Mouse (Mus musculus) MEL (cell line): ENCODE results near the gene Gba2. TPM values are rescaled to one million over a fixed set of nuclear protein-coding genes. Genes with fewer than 3 reads are reported as not detected.
A peak's percentile ranks its signal among the peaks of the same experiment; 100 is the strongest.

Experiments
- DNase-seq: peaks from one replicate; pipeline ENCODE4 v3.0.0; 2011; ENCODE audit warnings: low read depth, low spot score
- H3K27ac ChIP-seq: 2 replicates; pipeline ENCODE4 v1.5.1; 2012; ENCODE audit warnings: low read depth, mild to moderate bottlenecking, control low read depth, low read length, moderate library complexity; ENCODE audit not compliant: control insufficient read depth
- H3K27me3 ChIP-seq, 2 experiments: fragments of 150-350 bp in 1 of 2; sonication (generic) in 1 of 2; 2 replicates each; pipeline ENCODE4 v1.6.1; 2012; ENCODE audit warnings: low read length in 2 of 2, mild to moderate bottlenecking in 2 of 2, improper control_type of control experiment in 1 of 2, moderate library complexity in 1 of 2; ENCODE audit not compliant: insufficient read depth in 2 of 2, control insufficient read depth in 1 of 2
- H3K36me3 ChIP-seq, 2 experiments: 2 replicates each; pipeline ENCODE4 v1.6.1; 2012 to 2014; ENCODE audit warnings: low read length in 2 of 2, improper control_type of control experiment in 1 of 2, inconsistent platforms in 1 of 2, mild to moderate bottlenecking in 1 of 2; ENCODE audit not compliant: insufficient read depth in 2 of 2, control insufficient read depth in 1 of 2
- H3K4me1 ChIP-seq, 2 experiments: fragments of 150-350 bp in 1 of 2; sonication (generic) in 1 of 2; 2 replicates each; pipeline ENCODE4 v1.6.1; 2012; ENCODE audit warnings: low read length in 2 of 2, improper control_type of control experiment in 1 of 2, mild to moderate bottlenecking in 1 of 2; ENCODE audit not compliant: insufficient read depth in 2 of 2, control insufficient read depth in 1 of 2
- H3K4me3 ChIP-seq, 2 experiments: fragments of 150-350 bp in 1 of 2; sonication (generic) in 1 of 2; 2 replicates each; pipeline ENCODE4 v1.5.1; 2012; ENCODE audit warnings: low read depth in 2 of 2, low read length in 2 of 2, mild to moderate bottlenecking in 2 of 2, moderate library complexity in 2 of 2, control low read depth in 1 of 2, improper control_type of control experiment in 1 of 2; ENCODE audit not compliant: control insufficient read depth in 1 of 2, insufficient read depth in 1 of 2
- H3K79me2 ChIP-seq: 2 replicates; pipeline ENCODE4 v1.6.1; 2012; ENCODE audit warnings: mild to moderate bottlenecking, low read length, moderate library complexity; ENCODE audit not compliant: control insufficient read depth, poor library complexity, insufficient read depth
- H3K9ac ChIP-seq: 2 replicates; pipeline ENCODE4 v1.6.1; 2012; ENCODE audit warnings: low read depth, mild to moderate bottlenecking, control low read depth, low read length, moderate library complexity; ENCODE audit not compliant: control insufficient read depth, poor library complexity, severe bottlenecking
- H3K9me3 ChIP-seq: fragments of 150-350 bp; sonication (generic); replicated peaks from 2 replicates; pipeline ENCODE4 v1.6.1; 2012; ENCODE audit warnings: mild to moderate bottlenecking, low read length, improper control_type of control experiment, moderate library complexity; ENCODE audit not compliant: insufficient read depth
- BHLHE40 ChIP-seq: IDR thresholded peaks from 2 replicates; pipeline ENCODE4 v1.6.1; 2012; ENCODE audit warnings: low read depth, mild to moderate bottlenecking, inconsistent platforms, low read length, improper control_type of control experiment, borderline replicate concordance
- CHD2 ChIP-seq: IDR thresholded peaks from 2 replicates; pipeline ENCODE4 v1.6.1; 2011; ENCODE audit warnings: low read length, improper control_type of control experiment
- ELF1 ChIP-seq: IDR thresholded peaks from 2 replicates; pipeline ENCODE4 v1.6.1; 2014; ENCODE audit warnings: low read depth, mild to moderate bottlenecking, inconsistent platforms, low read length, improper control_type of control experiment, moderate library complexity
- EP300 ChIP-seq, 2 experiments: IDR thresholded peaks; 2 replicates each; pipeline ENCODE4 v1.6.1; 2011; ENCODE audit warnings: improper control_type of control experiment in 2 of 2, low read length in 2 of 2, low read depth in 1 of 2, mild to moderate bottlenecking in 1 of 2
- ETS1 ChIP-seq: IDR thresholded peaks from 2 replicates; pipeline ENCODE4 v1.6.1; 2012; ENCODE audit warnings: low read depth, mild to moderate bottlenecking, inconsistent platforms, low read length, improper control_type of control experiment, moderate library complexity
- GABPA ChIP-seq: IDR thresholded peaks from 2 replicates; pipeline ENCODE4 v1.6.1; 2012; ENCODE audit warnings: low read depth, mild to moderate bottlenecking, inconsistent platforms, low read length, improper control_type of control experiment, moderate library complexity
- GATA1 ChIP-seq: IDR thresholded peaks from 2 replicates; pipeline ENCODE4 v1.6.1; 2011; ENCODE audit warnings: low read depth, low read length, improper control_type of control experiment
- HCFC1 ChIP-seq: IDR thresholded peaks from 2 replicates; pipeline ENCODE4 v1.6.1; 2012; ENCODE audit warnings: low read depth, mild to moderate bottlenecking, inconsistent platforms, low read length, improper control_type of control experiment, moderate library complexity
- MAFK ChIP-seq: IDR thresholded peaks from 2 replicates; pipeline ENCODE4 v1.6.1; 2011; ENCODE audit warnings: low read depth, mild to moderate bottlenecking, low read length, improper control_type of control experiment, borderline replicate concordance
- MEF2A ChIP-seq: IDR thresholded peaks from 2 replicates; pipeline ENCODE4 v1.6.1; 2014; ENCODE audit warnings: low read depth, mild to moderate bottlenecking, inconsistent platforms, low read length, improper control_type of control experiment; ENCODE audit not compliant: poor library complexity, insufficient replicate concordance, severe bottlenecking; ENCODE audit errors: extremely low read depth
- NELFE ChIP-seq: IDR thresholded peaks from 2 replicates; pipeline ENCODE4 v1.6.1; 2011; ENCODE audit warnings: low read depth, low read length, improper control_type of control experiment
- POLR2A ChIP-seq, 2 experiments: IDR thresholded peaks; 2 replicates each; pipeline ENCODE4 v1.6.1; 2011 to 2012; ENCODE audit warnings: low read length in 2 of 2, mild to moderate bottlenecking in 2 of 2, control low read depth in 1 of 2, improper control_type of control experiment in 1 of 2, low read depth in 1 of 2, moderate library complexity in 1 of 2; ENCODE audit not compliant: control insufficient read depth in 1 of 2, insufficient read depth in 1 of 2, poor library complexity in 1 of 2
- RCOR1 ChIP-seq: IDR thresholded peaks from 2 replicates; pipeline ENCODE4 v1.6.1; 2012; ENCODE audit warnings: low read depth, mild to moderate bottlenecking, inconsistent platforms, low read length, improper control_type of control experiment
- SIN3A ChIP-seq: IDR thresholded peaks from 2 replicates; pipeline ENCODE4 v1.6.1; 2012; ENCODE audit warnings: low read length, improper control_type of control experiment, inconsistent platforms
- TAL1 ChIP-seq: IDR thresholded peaks from 2 replicates; pipeline ENCODE4 v1.6.1; 2012; ENCODE audit warnings: mild to moderate bottlenecking, inconsistent platforms, low read length, moderate library complexity, mixed read lengths
- TCF12 ChIP-seq: IDR thresholded peaks from 2 replicates; pipeline ENCODE4 v1.6.1; 2014; ENCODE audit warnings: low read depth, mild to moderate bottlenecking, inconsistent platforms, low read length, improper control_type of control experiment, moderate library complexity
- UBTF ChIP-seq: IDR thresholded peaks from 2 replicates; pipeline ENCODE4 v1.6.1; 2012; ENCODE audit warnings: low read depth, mild to moderate bottlenecking, inconsistent platforms, low read length, improper control_type of control experiment, moderate library complexity, borderline replicate concordance; ENCODE audit not compliant: insufficient read depth
- USF2 ChIP-seq, 2 experiments: IDR thresholded peaks; 2 replicates each; pipeline ENCODE4 v1.6.1; 2011 to 2012; ENCODE audit warnings: improper control_type of control experiment in 2 of 2, low read length in 2 of 2, borderline replicate concordance in 1 of 2, inconsistent platforms in 1 of 2, low read depth in 1 of 2, mild to moderate bottlenecking in 1 of 2; ENCODE audit not compliant: insufficient read depth in 1 of 2
- ZKSCAN1 ChIP-seq: IDR thresholded peaks from 2 replicates; pipeline ENCODE4 v1.6.1; 2012; ENCODE audit warnings: low read depth, mild to moderate bottlenecking, inconsistent platforms, low read length, improper control_type of control experiment, moderate library complexity
- polyA plus RNA-seq, 2 experiments: library from polyadenylated mRNA; stranded (reverse) in 1 of 2; unstranded in 1 of 2; fragments of >175 nt in 1 of 2; fragments of >200 nt in 1 of 2; gene quantifications; 2 replicates each; pipeline versions ENCODE4 v1.2.1 to v1.2.4; 2012; ENCODE audit warnings: low replicate concordance in 2 of 2, low read depth in 1 of 2; ENCODE audit not compliant: insufficient read length in 2 of 2, insufficient read depth in 1 of 2, missing spikeins in 1 of 2
- total RNA-seq: library from RNA; depleted of rRNA; stranded (reverse); fragments of 300-350 nt; gene quantifications from 2 replicates; pipeline ENCODE4 v1.2.3, GENCODE M21; 2012

Gba2 gene
- total and polyA plus RNA-seq, 3 experiments, result 5.7 to 24.9 TPM; not detected in 1

- TF ChIP-seq EP300 (IDR thresholded peaks at IDR 0.05; ENCODE audit: low read depth in 1 of 2, low read length in 2 of 2), result peak; percentile 86 to 93
- TF ChIP-seq HCFC1, result 0 out of 2 replicates have a peak, but pooled peaks have one; percentile 34
- TF ChIP-seq ELF1, result no peak
- TF ChIP-seq CHD2, result no peak
- TF ChIP-seq UBTF, result no peak
- TF ChIP-seq NELFE, result no peak
- TF ChIP-seq POLR2A (IDR thresholded peaks at IDR 0.05; ENCODE audit: control insufficient read depth in 1 of 2, insufficient read depth in 1 of 2, low read depth in 1 of 2, low read length in 2 of 2, poor library complexity in 1 of 2), result peak in 1 of 2 experiments; percentile 27; a peak in 1 of 4 replicates
- TF ChIP-seq ZKSCAN1, result no peak
- TF ChIP-seq BHLHE40, result no peak
- TF ChIP-seq TAL1, result peak; percentile 97
- TF ChIP-seq RCOR1, result peak; percentile 77; the same call in 1 of the 2 replicates
- peak; percentile 90 for TF ChIP-seq TCF12
- TF ChIP-seq GABPA, result no peak
- TF ChIP-seq ETS1, result peak; percentile 93
- no peak for TF ChIP-seq USF2 (IDR thresholded peaks at IDR 0.05; ENCODE audit: borderline replicate concordance in 1 of 2, insufficient read depth in 1 of 2, low read depth in 1 of 2, low read length in 2 of 2)
- TF ChIP-seq MAFK, result no peak
- TF ChIP-seq GATA1, result peak; percentile 93
- TF ChIP-seq MEF2A, result peak; percentile 57; the same call in 1 of the 2 replicates
- peak; percentile 81 for TF ChIP-seq SIN3A
- Histone ChIP-seq H3K27me3 (no peaks in the 10 kb centered on the region), H3K36me3 (peaks cover 0 to 34% of the 10 kb centered on the region in 2 experiments; a peak in 2 of 4 replicates), H3K27ac (peak overlapping the region; percentile 75), H3K9me3 (no peaks in the 10 kb centered on the region), H3K4me1 (peaks cover 22 to 27% of the 10 kb centered on the region in 2 experiments), H3K79me2 (no peaks in the 10 kb centered on the region), H3K4me3 (peak overlapping the region; percentile 18 to 22), H3K9ac (peak overlapping the region; percentile 25)
- peak; percentile 90 for DNase-seq
Observed at GRCm38 (mm10) chr4:43604751-43605685, 26.3 kb upstream of the Gba2 start.
